Mouse (Mus musculus) right cerebral cortex, postnatal 14 days (tissue): Measurements from ENCODE around the gene Rabl2.

Experiments
- DNase-seq: peaks from one replicate; pipeline ENCODE4 v3.0.0; 2022

Gene Rabl2

DNA sequence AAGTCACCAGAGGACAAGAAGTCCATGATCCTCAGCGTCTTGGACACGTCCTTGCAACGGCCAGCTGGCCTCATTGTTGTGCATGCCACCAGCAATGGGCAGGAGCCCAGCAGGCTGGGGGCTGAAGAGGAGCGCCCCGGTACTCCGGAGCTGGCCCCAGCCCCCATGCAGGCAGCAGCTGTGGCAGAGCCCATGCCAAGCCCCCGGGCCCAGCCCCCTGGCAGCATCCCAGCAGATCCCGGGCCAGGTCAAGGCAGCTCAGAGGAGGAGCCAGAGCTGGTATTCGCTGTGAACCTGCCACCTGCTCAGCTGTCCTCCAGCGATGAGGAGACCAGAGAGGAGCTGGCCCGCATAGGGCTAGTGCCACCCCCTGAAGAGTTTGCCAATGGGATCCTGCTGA, 42.9 kb downstream of the Rabl2 start:
- DNase-seq = peak; percentile 57

DNA sequence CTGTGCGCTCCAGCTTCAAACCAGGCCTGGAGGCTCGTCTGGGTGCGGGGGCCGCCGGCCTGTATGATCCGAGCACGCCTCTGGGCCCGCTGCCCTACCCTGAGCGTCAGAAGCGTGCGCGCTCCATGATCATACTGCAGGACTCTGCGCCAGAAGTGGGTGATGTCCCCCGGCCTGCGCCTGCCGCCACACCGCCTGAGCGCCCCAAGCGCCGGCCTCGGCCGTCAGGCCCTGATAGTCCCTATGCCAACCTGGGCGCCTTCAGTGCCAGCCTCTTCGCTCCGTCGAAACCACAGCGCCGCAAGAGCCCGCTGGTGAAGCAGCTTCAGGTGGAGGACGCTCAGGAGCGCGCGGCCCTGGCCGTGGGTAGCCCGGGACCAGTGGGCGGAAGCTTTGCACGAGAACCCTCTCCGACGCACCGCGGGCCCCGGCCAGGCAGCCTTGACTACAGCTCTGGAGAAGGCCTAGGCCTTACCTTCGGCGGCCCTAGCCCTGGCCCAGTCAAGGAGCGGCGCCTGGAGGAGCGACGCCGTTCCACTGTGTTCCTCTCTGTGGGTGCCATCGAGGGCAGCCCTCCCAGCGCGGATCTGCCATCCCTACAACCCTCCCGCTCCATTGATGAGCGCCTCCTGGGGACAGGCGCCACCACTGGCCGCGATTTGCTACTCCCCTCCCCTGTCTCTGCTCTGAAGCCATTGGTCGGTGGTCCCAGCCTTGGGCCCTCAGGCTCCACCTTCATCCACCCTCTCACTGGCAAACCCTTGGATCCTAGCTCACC, 43.7 kb downstream of the Rabl2 start:
- no peak for DNase-seq

DNA sequence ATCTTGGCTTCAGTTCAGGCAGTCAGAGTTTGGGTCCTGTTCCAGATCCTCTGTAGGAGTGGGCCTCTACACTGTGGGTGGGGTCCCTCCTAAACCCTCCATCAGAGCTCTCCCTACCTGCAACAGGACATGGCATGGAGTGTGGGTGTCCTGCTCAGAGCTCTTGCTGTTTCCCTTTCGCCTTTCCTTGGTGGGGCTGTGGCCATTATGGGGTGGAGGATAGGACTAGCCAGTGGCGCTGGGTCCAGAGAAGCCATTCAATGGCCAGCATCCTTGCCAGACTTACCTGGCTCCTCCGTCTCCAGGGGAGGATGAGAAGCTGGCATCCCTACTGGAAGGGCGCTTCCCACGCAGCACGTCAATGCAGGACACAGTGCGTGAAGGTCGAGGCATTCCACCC, 44.4 kb downstream of the Rabl2 start:
- no peak for DNase-seq

DNA sequence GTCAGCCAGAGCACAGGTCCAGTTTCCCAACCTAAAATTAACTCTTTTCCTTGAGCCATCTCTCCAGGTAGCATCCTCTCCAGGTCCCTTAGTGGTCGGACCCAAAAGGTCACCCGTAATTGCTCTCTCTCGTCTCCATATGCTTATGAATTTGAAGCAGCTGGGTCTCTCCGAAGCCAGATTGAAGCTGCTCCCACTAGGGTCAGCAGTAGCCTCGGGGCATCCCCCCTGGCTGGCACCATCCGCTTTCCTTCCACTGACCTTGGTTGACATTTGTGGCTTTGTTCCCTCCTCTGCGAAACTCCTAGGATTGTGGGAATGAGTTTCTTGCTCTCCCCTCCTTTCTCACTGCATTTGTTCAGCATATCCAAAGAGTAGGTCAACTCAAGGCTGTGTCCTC, 47.6 kb downstream of the Rabl2 start:
- DNase-seq = no peak

DNA sequence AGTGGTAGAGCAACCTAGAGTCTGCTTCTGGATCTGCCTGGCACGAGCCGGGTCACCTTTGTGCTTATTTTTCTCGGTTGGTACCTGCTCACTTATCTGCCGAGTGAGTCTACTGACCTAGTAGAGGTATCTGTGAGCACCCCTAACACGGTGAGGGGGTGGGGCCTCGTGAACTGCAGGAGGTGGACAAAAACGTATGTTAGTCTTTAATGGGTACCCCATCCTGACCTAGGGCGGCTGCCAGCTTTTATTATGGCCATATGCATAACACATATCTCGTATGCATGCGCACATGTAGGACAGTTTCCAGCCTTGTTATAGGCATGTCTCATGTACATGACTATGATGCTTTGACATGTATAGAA, 57.9 kb downstream of the Rabl2 start:
- DNase-seq = no peak

DNA sequence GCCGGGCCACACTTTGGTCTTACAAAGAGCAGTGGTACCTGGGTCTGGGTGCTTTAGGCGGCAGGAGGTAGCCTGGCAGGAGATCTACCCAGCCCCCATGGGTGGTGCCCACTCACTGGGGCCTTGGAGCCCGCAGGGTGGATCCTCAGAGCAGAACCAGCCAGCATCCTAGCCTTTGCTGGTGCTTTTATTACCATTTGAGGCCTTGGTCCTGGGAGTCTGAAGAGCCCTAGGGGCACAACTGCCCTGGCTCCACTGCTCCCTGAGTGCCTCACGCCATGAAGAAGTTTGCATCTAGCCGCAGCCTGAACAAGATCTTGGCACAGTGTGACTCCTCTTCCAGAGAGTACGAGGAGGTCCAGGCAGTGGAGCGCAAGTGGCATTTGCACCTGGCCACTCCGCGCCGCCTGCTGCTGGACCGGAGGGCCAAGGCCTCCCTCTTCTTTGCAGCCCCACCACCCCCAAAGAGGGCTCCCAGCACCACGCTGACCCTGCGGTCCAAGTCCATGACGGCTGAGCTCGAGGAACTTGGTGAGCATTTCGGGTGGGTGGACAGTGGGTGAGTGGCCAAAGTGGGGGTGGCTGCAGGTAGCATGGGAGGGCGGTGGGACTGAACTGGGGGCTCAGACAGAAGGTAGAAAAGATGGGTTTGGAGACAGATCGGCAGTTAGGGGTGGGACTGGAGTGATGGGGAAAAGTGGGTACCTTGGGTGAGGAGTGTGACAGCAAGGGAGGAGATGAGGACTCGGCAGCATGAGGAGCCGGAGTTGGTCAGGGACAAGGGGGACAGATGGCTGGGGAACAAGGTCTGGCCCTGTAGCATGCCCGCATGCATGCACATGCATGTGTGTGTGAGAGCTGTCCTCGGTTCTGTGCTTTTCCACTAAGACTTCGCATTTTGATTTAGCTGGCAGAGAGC, 58.5 kb downstream of the Rabl2 start:
- no peak for DNase-seq
